Mouse (Mus musculus) neural tube, embryonic 12.5 days (tissue): ENCODE results near the gene Clcn3. TPM values are rescaled to one million over a fixed set of nuclear protein-coding genes. Genes with fewer than 3 reads are reported as not detected.

Source experiments
- ATAC-seq: fragments of 200-750 bp; cut with Nextera tagmentation; 2 replicates; pipeline ENCODE4 v1.8.0; 2017; ENCODE audit warnings: low read depth, mild to moderate bottlenecking, moderate TSS enrichment, moderate library complexity; ENCODE audit not compliant: low FRiP score
- H3K27ac ChIP-seq: fragments of 300-500 bp; sonication (generic); 2 replicates; pipeline ENCODE4 v1.5.1; 2016
- H3K27me3 ChIP-seq: fragments of 300-500 bp; sonication (generic); replicated peaks from 2 replicates; pipeline ENCODE4 v1.6.1; 2016; ENCODE audit warnings: mild to moderate bottlenecking
- H3K36me3 ChIP-seq: fragments of 300-500 bp; sonication (generic); 2 replicates; pipeline ENCODE4 v1.6.1; 2016; ENCODE audit warnings: mild to moderate bottlenecking
- H3K4me1 ChIP-seq: fragments of 300-500 bp; sonication (generic); 2 replicates; pipeline ENCODE4 v1.6.1; 2016
- H3K4me2 ChIP-seq: fragments of 300-500 bp; sonication (generic); replicated peaks from 2 replicates; pipeline ENCODE4 v1.6.1; 2016; ENCODE audit warnings: mild to moderate bottlenecking
- H3K4me3 ChIP-seq: fragments of 300-500 bp; sonication (generic); 2 replicates; pipeline ENCODE4 v1.5.1; 2016
- H3K9ac ChIP-seq: fragments of 300-500 bp; sonication (generic); 2 replicates; pipeline ENCODE4 v1.6.1; 2016; ENCODE audit warnings: mild to moderate bottlenecking
- H3K9me3 ChIP-seq: fragments of 300-500 bp; sonication (generic); 2 replicates; pipeline ENCODE4 v1.6.1; 2016; ENCODE audit warnings: mild to moderate bottlenecking
- WGBS: fragments of 180-500 bp; shearing (Covaris S2); methylation state at CpG from one replicate; pipeline ENCODE4 v1.1.7; 2016; 5-methylcytosine and 5-hydroxymethylcytosine counted together
- polyA plus RNA-seq: library from polyadenylated mRNA; unstranded; fragments of >200 nt; fragmentation: Nextera tagmentation; extraction: Ambion mirVana; gene quantifications from 2 replicates; pipeline ENCODE4 v1.2.1, GENCODE M21; 2016

Clcn3 gene
- polyA plus RNA-seq, 1 experiment from 2014 or later: 47.4 TPM

DNA sequence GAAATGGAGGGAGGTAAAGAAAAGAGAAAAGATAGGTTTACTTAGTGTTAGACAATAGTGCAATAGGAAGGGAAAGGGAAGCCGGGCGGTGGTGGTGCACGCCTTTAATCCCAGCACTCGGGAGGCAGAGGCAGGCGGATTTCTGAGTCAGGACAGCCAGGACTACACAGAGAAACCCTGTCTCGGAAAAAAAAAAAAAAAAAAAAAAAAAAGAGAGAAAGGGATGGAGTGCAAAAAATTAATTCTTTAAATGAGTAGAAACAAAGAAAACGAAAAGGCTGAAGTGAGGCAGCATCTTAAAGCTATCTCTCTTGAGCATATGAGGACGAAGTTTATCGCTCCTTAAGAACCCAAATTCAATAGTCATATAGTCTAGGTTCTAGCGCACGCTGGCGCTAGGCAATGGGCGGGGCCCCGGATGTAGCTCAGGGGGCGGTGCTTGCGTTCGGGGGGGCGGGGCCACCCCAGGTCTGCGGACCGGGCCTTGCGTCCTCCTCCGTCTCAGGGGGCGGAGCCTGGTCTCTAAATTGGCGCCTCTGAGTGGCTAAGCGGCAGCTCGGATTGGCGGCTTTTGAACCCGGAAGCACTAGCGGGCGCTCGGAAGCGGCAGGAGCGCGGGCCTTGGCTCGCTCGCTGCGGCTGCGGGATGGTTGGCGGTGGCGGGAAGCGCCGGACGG, 93.1 kb downstream of the Clcn3 start, which contains the start of gene Hpf1:
TSS of gene Hpf1 (plus strand) at position 576 of the 677 bp plus-strand sequence.
- Histone ChIP-seq H3K4me3 (peak within 1 kb of the TSS; percentile 75), H3K4me2 (peak within 1 kb of the TSS; percentile 69), H3K4me1 (peaks cover 13% of the 10 kb centered on the region), H3K36me3 (0 out of 2 replicates have a peak, but pooled peaks cover 2% of the 10 kb centered on the region), H3K9me3 (no peaks in the 10 kb centered on the region), H3K27ac (no peak within 1 kb of the TSS), H3K9ac (peak within 1 kb of the TSS; percentile 84), H3K27me3 (no peaks in the 10 kb centered on the region)
- 5% methylated on average over 43 of the region's 43 CpGs for WGBS
- ATAC-seq: peak; percentile 99

DNA sequence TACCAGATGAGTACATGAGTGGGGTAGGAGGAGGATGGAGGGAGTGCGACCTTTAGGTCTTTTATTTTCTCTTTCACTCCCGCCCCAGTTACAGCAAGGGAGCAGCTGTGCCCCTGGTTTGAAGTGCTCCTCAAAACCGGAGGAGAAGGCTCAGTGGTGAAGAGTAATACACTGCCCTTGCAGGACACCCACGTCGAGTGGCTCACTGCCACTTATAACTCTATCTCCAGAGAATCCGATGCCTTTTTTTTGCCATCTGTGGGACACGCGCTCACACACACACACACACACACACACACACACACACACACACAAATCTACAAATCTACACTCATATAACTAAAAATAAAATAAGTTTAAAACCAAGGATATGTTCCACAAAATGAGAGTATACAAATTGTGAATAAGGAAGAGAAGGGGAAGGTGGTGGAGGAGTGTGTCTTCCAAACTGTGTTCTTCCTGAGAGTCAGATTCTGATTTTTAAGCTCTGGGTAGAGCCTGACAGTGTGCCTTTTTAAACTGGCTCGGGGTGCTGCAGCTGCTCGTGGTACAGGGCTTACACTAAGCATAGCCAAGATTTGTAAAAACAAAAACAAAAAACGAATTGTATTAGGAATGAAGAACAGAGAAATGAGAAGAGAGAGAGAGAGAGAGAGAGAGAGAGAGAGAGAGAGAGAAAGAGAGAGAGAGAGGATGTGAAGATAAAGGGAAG, 93.8 kb downstream of the Clcn3 start:
- Histone ChIP-seq H3K9me3 (no peaks in the 10 kb centered on the region), H3K4me1 (peaks cover 13% of the 10 kb centered on the region), H3K36me3 (0 out of 2 replicates have a peak, but pooled peaks cover 2% of the 10 kb centered on the region), H3K4me3 (no peak overlapping the region), H3K27me3 (no peaks in the 10 kb centered on the region), H3K9ac (no peak overlapping the region), H3K4me2 (peak overlapping the region; percentile 69), H3K27ac (no peak overlapping the region)
- WGBS: 85% methylated on average over 11 of the region's 11 CpGs
- no peak for ATAC-seq

DNA sequence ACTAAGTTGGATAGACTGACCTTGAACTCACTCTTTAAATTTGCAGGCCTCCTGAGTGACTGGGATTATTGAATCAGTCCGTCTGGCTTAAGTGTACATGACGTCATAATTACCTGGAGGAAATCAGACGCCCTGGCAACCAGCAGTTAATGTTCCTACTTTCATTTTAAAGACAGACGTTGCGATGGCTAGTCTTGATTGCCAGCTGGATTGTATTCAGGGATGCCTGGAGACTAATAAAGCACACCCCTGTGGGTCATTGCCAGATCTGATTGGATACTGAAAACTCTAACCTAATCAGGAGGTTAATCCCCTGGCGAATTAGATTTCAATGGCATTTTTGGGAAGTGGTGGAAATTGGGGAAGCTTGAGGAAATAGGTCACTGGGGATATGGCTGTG, 96.4 kb downstream of the Clcn3 start:
- Histone ChIP-seq H3K27me3 (no peaks in the 10 kb centered on the region), H3K9me3 (no peaks in the 10 kb centered on the region), H3K27ac (no peak overlapping the region), H3K36me3 (no peaks in the 10 kb centered on the region), H3K4me1 (peaks cover 7% of the 10 kb centered on the region), H3K4me3 (no peak overlapping the region), H3K4me2 (no peak overlapping the region), H3K9ac (no peak overlapping the region)
- ATAC-seq: no peak
- 58% methylated on average over 6 of the region's 6 CpGs for WGBS

DNA sequence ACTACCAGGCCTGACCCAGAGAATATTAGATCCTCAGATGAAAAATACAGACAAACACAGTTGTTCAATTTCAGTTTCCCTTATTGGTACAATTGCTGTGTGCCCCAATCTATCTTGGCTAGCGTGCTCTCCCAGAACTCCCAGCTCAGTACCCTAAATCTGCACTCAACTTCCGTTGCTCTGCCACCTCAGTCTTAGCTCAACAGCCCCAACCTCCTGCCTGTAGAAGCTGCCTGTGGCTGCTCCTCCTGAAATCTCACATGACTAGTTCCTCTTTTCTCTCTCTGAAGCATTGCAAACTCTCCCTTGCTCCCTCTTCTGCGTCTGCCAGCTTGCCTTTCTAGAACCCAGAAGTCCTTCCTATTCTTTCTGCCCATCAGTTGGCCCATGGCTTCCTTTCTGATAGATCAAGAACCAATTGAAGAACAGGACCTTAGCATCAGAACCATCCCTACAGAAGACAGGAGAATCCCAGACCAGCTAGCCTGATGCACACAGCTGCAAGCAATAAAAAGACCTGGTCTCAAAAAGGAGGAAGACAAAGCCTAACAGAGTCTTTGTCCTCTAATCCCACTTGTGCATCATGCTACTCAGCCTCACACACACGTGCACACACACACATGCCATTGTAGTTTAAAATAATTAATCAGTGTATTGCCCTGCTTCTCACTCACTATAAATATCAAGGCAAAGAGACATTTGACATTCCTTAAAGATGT, 99.5 kb downstream of the Clcn3 start:
- H3K9ac ChIP-seq: no peak overlapping the region
- no peaks in the 10 kb centered on the region for H3K4me1 ChIP-seq
- no peak overlapping the region for H3K4me3 ChIP-seq
- no peak overlapping the region for H3K4me2 ChIP-seq
- ATAC-seq: no peak
- H3K9me3 ChIP-seq: no peaks in the 10 kb centered on the region
- no peaks in the 10 kb centered on the region for H3K27me3 ChIP-seq
- no peak overlapping the region for H3K27ac ChIP-seq
- 67% methylated on average over 4 of the region's 4 CpGs for WGBS
- no peaks in the 10 kb centered on the region for H3K36me3 ChIP-seq

DNA sequence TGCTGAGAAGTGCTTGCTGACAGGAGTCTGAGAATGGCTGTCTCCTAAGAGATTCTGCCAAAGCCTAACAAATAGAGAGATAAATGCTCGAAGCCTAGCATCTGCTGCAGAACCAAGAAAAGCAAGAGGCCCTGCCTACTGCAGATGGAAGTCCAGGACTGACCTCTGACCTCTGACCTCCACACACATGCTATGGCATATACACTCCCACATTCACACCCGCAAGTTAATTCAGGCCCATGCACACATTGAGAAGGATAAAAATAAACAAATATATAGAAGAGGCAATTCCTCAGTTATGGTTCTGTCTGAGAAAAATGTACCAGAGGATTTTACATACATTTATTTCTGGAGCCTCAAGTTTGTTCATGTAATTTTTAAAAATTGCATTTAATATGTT, 104.5 kb downstream of the Clcn3 start:
- H3K27ac ChIP-seq: no peak overlapping the region
- H3K4me3 ChIP-seq: no peak overlapping the region
- H3K4me1 ChIP-seq: no peaks in the 10 kb centered on the region
- no peak for ATAC-seq
- no peak overlapping the region for H3K4me2 ChIP-seq
- no peaks in the 10 kb centered on the region for H3K36me3 ChIP-seq
- H3K27me3 ChIP-seq: no peaks in the 10 kb centered on the region
- WGBS: 68% methylated on average over 2 of the region's 2 CpGs
- H3K9ac ChIP-seq: no peak overlapping the region
- H3K9me3 ChIP-seq: no peaks in the 10 kb centered on the region

DNA sequence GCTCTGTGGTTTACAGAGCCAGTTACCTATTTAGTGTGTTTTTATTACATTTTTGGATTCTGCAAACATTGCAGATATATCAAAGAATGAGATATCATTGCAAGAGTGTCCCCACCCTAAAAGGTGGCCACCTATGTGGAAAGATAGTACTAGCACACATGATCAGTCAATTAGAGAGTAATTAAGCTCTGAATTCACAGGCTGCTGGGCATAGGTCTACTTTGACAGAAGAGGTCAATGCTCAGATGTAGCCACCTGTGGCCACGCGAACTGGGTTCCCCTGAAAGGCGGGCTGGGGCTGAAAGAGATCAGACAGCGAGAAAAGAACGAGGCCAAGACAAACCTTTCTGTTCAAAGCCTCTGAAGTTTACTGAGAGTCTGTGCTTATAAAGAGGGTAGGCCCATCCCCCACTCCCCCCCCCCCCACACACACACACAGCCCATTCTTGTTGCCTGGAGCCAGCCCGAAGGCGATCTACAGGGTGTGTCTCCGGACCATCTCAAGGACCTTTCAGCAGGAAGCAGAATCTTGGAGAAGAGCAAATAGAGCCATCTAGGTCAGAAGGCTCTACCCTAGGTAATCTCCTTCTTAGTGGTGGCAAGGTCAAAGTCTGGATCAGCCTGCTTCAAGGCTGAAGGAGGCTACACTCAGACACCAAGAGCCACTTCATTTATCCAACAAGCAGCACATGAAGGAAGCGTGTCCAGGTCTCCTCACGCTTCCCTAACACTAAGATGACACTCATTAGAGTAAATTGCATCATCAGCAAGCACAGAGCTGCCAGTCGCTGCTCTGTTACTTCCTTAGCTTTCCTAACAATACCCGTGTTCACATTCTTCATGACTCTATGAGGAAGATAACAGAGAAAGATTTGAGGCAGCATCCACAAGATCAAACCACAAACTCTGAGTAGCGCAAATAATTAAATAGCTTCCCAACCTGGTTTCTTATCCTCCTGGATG, 112.6 kb downstream of the Clcn3 start:
- ATAC-seq: no peak
- Histone ChIP-seq H3K9ac (no peak overlapping the region), H3K27ac (no peak overlapping the region), H3K9me3 (no peaks in the 10 kb centered on the region), H3K4me3 (no peak overlapping the region), H3K4me2 (no peak overlapping the region), H3K36me3 (no peaks in the 10 kb centered on the region), H3K4me1 (no peaks in the 10 kb centered on the region), H3K27me3 (no peaks in the 10 kb centered on the region)
- WGBS: 86% methylated on average over 13 of the region's 13 CpGs

DNA sequence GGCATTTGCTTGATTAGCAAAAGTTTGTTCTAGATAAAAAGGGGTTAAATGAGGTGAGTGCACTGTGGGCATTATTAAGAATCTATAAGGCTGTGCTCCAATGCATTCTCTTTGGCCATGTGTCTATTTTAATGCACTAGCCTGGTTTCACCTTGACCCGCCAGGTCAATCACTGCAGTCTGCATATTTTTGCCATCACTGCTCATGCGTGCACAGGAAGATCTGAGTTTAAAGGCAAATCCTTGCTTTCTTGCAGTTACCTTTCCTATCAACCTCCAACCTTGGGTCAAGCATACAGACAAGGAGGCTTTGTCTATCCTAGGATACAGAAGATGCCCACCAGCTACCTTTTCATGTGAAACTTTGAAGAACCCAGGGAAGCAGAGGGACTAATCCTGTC, 113.3 kb downstream of the Clcn3 start:
- H3K4me2 ChIP-seq: no peak overlapping the region
- H3K36me3 ChIP-seq: no peaks in the 10 kb centered on the region
- 93% methylated on average over 2 of the region's 2 CpGs for WGBS
- no peaks in the 10 kb centered on the region for H3K4me1 ChIP-seq
- no peaks in the 10 kb centered on the region for H3K9me3 ChIP-seq
- no peak overlapping the region for H3K9ac ChIP-seq
- no peaks in the 10 kb centered on the region for H3K27me3 ChIP-seq
- no peak overlapping the region for H3K27ac ChIP-seq
- H3K4me3 ChIP-seq: no peak overlapping the region
- ATAC-seq: no peak

DNA sequence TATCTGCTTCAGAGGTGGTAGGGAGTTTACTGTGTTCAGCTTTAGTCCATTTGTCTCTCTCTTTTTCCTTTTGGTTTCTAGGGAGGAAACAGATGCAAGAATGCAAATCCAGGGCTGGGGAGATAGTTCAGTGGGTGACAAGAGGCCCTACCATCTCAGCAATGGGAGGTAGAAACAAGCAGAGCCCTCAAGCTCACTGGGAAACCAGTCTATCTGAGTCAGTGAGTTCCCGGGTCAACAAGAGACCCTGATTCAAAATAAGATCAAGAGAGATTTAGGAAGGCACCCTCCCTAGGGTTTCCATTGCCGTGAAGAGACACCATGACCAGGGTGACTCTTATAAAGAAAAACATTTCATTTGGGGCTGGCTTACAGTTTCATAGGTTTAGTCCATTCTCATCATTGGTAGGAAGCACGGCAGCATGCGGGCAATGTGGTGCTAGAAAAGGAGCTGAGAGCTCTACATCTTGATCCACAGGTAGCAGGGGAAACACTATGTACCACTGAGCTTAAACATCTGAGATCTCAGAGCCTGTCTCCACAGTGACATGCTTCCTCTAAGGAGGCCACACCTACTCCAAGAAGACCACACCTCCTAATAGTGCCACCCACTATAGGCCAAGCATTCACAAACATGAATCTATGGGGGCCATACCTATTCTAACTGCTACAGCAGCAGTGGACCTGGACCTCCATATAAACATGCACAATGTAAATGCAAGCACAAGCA, 114.7 kb downstream of the Clcn3 start:
- 89% methylated on average over 4 of the region's 4 CpGs for WGBS

DNA sequence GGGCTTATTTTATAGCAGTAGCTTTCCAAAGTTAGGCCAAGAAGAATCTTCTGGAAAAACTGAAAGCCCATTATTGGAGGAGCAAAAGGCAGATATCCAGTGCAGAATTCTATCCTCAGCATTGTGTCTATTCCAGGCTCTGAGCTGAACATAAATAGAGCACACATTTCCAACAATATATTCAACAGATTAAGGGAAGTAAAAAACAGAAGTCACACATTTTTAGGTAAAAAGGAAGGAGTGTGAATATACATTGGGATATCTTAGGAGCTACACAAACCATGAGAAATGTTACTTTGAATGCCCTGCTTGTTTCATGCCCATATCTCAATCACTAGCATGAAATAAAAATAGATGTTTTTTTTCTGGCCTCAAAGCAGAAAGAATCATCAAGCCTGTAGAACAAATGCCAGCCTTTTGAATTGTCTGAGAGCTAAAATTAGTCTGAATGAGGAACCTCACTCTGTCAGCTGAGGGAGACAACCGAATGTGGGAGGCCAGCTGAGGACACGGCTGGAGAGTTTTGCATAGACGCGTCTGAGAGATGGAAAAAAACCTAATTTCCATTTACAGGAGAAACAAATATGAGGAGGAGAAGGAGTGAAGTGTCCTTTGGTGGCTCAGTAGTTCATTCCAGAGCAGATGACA, 115.5 kb downstream of the Clcn3 start:
- no peak overlapping the region for H3K4me2 ChIP-seq
- H3K9ac ChIP-seq: no peak overlapping the region
- no peak for ATAC-seq
- H3K4me3 ChIP-seq: no peak overlapping the region
- no peaks in the 10 kb centered on the region for H3K4me1 ChIP-seq
- no peak overlapping the region for H3K27ac ChIP-seq
- H3K36me3 ChIP-seq: no peaks in the 10 kb centered on the region
- no peaks in the 10 kb centered on the region for H3K9me3 ChIP-seq
- no peaks in the 10 kb centered on the region for H3K27me3 ChIP-seq
- WGBS: 75% methylated on average over 4 of the region's 4 CpGs

More for the DNA sequence above, 114.7 kb downstream of the Clcn3 start:
- H3K27ac ChIP-seq: no peak overlapping the region
- H3K36me3 ChIP-seq: no peaks in the 10 kb centered on the region
- H3K4me2 ChIP-seq: no peak overlapping the region
- no peaks in the 10 kb centered on the region for H3K27me3 ChIP-seq
- no peak overlapping the region for H3K4me3 ChIP-seq
- no peak for ATAC-seq
- no peaks in the 10 kb centered on the region for H3K9me3 ChIP-seq
- no peaks in the 10 kb centered on the region for H3K4me1 ChIP-seq
- H3K9ac ChIP-seq: no peak overlapping the region

DNA sequence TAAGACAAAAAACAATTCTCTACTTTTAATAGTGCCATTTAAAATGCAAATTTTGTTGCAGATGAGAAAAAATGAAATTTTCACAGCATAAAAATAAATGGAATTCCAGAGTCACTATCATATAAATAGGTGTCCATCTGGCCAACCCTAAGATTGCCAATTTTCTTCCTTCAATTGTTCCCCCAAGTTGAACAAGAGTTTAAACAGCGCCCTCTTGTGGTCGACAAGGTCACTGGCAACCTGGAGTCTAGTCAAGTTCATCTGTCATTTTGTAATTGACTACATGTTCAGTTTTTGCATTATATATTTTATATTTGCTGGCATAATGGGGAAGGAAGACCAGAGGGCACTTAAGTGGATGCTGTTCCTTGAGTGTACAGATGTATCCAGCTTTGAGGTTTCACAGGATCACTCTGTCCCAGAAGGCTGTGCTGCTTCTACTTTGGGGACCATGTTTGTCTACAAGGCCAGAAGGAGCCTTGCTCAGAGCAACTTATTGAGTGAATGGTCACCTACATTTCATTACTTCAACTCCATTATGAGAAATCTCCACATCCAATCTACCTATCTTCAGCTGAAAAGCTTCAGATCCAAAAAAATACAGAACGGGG, 117.5 kb downstream of the Clcn3 start:
- H3K9me3 ChIP-seq: no peaks in the 10 kb centered on the region
- peak; percentile 57; the same call in 1 of the 2 replicates for ATAC-seq
- H3K36me3 ChIP-seq: no peaks in the 10 kb centered on the region
- H3K4me3 ChIP-seq: no peak overlapping the region
- H3K4me1 ChIP-seq: no peaks in the 10 kb centered on the region
- H3K4me2 ChIP-seq: no peak overlapping the region
- H3K27me3 ChIP-seq: no peaks in the 10 kb centered on the region
- H3K27ac ChIP-seq: no peak overlapping the region
- WGBS: 34% methylated on average over 3 of the region's 3 CpGs
- no peak overlapping the region for H3K9ac ChIP-seq
